Mouse (Mus musculus) MEL-GATA-1-ER (cell line): ENCODE results near the gene Slc4a2.

Experiments used
- DNase-seq: peaks from one replicate; pipeline ENCODE4 v3.0.0-alpha.2; 2012; ENCODE audit warnings: low read depth; ENCODE audit errors: extremely low read depth

The Slc4a2 gene

GRCm38 (mm10) chr5:24423129-24424003 is at the start of gene Slc4a2, which contains the start of gene Cdk5:
TSS of gene Slc4a2 (plus strand) at chr5:24423837.
TSS of gene Cdk5 (minus strand) at chr5:24423530.
- DNase-seq, result peak; percentile 100

GRCm38 (mm10) chr5:24374216-24374615 is 49.4 kb upstream of the Slc4a2 start:
- DNase-seq, result no peak

DNA sequence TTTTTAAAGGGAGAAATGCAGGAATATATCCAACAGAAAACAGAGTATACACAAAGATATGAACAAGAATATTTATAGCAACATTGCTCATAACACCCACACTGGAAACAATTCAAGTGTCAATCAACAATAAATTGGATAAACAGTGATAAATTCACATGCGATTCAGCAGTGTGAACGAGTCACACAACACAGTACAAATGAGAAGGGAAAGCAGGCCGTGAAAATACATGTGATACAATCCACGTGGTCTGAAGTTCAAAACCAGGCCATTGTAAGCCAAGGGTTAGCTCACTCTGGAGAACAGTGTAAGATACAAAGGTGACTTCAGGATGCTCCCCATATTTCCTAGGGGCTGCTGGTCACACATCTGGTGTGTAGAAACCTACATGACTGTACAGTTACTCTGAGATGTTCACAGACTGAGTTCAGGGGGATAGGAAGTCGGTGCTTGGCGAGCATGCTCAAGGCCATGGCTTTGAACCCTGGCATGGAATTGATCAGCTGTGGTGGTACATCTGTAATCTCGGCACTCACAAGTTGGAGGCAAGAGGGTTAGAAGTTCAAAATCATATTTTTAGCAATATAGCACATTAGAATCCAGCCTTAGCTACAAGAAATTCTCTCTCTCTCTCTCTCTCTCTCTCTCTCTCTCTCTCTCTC is 48.8 kb upstream of the Slc4a2 start:
- DNase-seq, result no peak

GRCm38 (mm10) chr5:24378700-24379099 is 44.9 kb upstream of the Slc4a2 start:
- DNase-seq, result no peak

DNA sequence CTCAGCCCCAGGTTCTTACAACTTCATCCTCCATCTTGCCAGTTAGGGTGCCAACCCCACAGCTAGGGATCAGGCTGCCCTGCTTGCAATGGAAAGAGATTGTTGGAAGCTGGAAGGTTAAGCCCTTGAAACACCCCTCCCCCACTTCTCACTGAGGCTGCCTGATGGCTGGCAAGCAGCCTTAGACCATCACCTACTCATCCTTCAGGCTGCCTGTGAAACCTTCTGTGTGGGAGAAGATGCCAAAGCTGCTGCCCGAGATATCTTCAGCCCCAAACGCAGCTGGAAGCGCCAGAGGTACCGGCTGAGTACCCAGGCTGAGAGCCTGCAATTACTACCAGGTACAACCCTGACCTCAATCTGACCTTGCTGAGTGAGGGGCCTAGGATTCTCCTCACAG is 44.1 kb upstream of the Slc4a2 start:
- DNase-seq, result no peak

DNA sequence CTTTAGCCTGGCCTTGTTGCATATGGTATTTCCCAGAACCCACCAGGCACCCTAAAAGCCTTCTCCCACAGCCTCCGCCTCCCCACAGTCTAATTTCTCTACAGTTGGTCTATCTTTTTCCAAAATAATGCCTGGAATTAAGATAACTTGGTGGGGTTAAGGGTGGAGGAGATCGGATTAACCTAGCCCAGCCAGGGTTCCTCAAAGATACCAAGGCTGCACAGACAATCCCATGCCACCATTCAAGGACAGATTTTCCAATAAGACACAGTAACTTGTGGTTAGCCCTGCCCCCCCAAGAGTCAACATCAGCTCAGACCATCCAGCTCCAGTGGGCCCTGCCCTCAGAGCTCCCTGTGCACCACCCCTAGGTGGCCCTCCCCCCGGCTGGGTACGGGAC is 43.1 kb upstream of the Slc4a2 start:
- DNase-seq, result no peak

DNA sequence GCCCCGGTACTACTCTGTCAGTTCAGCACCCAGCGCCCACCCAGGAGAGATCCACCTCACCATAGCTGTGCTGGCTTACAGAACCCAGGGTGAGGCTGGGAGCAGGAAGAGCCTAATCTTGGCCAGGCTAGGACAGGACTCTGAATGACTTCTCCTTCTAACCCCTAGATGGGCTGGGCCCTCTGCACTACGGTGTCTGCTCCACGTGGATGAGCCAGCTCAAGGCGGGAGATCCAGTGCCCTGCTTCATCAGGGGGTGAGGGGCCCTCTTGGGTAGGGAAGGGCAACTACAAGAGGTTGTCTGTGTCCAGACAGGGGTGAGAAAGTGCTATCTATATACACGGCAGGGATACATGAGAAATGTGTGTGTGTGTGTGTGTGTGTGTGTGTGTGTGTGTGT is 42.2 kb upstream of the Slc4a2 start:
- no peak for DNase-seq

GRCm38 (mm10) chr5:24381988-24382387 is 41.6 kb upstream of the Slc4a2 start:
- DNase-seq, result no peak

DNA sequence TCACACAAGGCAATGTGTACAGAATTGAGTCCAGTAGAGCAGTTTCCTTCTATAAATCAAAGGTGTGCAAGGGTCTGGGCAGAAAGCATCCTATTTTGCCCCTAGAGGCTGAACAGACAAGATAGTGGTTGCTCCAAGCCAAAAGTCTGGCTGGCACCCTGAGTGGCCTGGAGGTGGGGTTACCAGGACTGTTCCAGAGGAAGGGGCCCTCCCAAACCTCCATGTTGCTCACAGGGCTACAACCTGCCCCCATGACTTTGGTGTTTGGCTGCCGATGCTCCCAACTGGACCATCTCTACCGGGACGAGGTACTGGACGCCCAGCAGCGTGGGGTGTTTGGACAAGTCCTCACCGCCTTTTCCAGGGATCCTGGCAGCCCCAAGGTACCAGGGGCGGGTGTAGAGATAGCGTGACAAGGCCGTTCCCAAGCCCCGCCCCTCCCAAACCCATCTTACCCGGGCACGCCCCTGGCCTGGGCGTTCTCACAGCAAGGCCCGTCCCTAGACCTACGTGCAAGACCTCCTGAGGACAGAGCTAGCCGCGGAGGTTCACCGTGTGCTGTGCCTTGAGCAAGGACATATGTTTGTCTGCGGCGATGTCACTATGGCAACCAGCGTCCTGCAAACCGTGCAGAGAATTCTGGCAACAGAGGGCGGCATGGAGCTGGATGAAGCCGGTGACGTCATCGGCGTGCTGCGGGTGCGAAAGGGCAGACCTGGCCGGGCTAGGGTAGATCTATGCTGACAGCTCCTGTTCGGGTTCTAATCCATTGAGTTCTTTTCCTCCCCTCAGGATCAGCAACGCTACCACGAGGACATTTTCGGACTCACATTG is 40.4 kb upstream of the Slc4a2 start:
- peak; percentile 97 for DNase-seq

GRCm38 (mm10) chr5:24384407-24384806 is 39.2 kb upstream of the Slc4a2 start:
- no peak for DNase-seq

- no peak for DNase-seq
Measured at GRCm38 (mm10) chr5:24385374-24385773, 38.3 kb upstream of the Slc4a2 start.

DNA sequence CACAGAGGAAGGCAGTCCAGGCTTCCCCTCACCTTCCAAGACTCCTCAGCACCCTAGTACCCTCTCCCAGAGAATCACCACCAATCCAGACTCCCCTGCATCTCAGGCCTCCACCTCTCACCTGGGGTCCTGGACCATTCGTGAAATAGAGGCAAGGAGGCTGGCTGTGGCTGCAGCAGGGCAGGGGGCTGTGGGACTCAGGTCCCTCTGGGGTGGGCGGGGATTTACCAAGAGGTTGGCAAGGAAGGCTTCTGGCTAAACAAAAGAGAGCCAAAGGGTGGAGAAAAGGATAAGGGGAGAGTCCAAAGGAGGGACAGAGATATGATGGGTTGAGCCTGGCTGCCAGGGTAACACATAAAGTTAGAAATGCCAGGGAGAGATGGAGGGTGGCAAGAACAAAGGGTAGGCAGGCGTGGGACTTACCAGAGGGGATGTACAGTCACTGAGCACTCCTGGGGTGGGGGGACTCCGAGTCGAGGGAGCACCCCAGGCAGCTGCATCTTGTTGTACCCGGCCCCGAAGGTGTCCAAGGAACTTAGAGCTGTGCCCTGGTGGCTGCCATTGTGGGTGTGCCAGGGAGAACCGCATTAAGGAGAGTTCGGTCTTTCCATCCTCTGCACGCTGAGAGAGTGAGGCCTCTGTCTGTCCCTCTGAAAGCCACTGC is 37.6 kb upstream of the Slc4a2 start:
- no peak for DNase-seq

- DNase-seq, result peak; percentile 43
Measured at GRCm38 (mm10) chr5:24387264-24388241, 36.1 kb upstream of the Slc4a2 start.

DNA sequence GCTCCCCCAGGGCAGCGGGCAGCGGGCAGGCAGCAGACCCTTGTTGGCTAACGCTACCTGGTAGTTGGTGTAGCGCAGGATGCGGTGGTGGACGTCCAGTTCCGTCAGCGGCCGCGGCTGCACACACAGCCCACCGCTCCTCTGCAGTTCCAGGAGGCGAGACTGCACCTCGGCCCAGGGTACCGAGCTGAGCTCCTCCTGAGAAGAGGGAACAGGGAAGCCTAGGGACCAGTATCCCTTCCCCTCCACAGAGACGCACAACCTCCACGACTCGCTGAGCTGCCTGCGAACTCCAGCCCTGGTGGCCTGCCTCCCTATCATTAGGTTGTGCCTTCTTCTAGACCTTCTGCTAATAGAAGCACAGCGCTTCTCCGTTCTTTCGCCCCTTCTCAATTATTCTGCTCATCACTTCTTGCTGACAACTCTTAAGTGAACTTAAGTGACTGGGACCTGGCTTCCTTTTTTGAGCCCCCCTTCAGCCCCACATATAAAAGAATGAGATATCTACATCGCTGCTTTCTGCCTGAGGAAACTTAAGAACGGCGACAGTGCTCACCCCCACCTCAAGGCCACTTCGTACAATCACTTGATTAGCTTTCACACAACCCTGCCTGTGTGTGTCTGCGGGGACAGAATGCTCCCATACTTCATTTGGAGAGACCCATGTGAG is 35.3 kb upstream of the Slc4a2 start:
- peak; percentile 52 for DNase-seq

GRCm38 (mm10) chr5:24389011-24389657 is 34.5 kb upstream of the Slc4a2 start:
- DNase-seq, result peak; percentile 96

DNA sequence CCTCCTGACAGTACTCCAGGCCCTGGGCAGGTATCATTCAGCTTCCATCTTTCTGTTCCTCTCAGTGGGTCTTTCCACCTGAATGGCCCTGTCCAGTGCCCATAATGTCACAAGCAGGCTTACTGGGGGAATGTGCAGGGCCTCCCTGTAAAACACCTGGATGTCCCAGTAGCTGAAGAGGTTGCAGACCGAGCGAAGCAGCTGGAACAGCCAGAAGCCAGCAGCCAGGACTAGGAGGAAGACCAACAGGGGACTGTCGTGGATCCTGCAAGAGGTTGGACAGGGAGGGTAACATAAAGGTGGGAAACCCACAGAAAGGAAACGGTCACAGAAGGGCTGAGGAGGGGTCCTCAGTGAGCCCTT is 34.0 kb upstream of the Slc4a2 start:
- no peak for DNase-seq

DNA sequence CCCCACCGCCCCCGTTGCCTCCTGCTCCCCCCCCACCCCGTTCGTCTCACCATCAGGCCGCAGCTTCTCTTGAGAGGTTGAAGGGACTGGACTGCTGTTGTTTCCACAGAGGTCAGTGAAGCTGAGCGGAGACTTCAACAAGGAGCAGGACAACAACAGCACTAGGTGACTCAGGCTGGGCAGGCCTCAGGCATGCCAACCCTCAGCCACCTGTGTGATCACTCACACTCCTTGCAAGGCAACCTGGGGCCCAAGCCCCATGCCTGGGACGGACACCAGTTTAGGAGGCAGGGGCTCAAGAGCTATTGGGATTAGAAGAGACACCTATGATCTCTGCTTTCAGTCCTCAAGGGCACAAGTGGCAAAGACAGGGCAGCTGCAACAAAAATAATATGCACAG is 31.8 kb upstream of the Slc4a2 start, which contains the start of gene Atg9b:
Gene Atg9b (minus strand): TSS at position 280 of the 400 bp plus-strand sequence.
- DNase-seq, result no peak

GRCm38 (mm10) chr5:24392724-24393123 is 30.9 kb upstream of the Slc4a2 start:
- DNase-seq, result no peak
